Mouse (Mus musculus): ENCODE measurements at regions not wholly inside any gene's neighbourhood (a gene's known extent, or its start where the extent isn't known, plus 50 kb on each side); places are given as distances from the start of the nearest gene placed in this dataset.
A peak's percentile ranks its signal among the peaks of the same experiment; 100 is the strongest.

DNA sequence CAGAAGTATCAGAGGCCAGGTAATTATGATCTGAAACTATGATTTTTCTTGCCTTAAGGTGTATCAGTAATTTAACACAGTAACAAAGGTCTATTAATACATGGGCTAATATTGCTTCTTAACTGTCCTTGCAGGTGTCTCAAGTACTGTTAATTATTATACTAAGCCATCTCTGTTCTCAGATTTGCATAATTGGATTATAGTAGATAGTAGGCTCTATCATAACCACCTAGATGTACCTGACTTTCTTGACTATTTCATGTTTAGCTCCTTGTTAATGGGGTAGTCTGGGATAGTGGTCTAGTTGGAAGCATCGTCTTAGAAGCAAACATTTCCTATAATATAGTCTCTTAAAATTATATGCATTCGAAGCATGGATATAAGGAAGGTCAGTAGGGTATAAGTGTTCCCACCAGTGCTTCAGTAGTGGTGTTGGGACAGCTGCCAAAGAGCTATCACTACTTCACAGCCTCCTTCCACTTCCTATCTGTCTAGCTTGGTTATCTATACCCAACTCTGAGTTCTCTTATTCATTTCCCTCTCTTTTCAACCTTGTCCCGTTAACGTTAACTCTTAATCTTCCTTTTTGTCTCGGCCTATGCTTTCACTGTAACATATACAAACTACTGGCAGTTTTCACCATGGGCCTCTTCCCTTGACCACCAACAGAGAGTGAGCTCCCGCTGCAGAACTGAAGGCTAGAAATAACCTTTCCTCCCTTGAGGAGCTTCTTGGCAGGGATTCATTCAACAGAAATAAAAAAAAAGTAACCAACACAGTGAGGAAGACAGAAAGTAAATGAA, 630.9 kb upstream of the Lcorl start:
- DNase-seq (ENCODE audit: extremely low spot score, low spot score): no peak
- H3K9me3 ChIP-seq: no peaks in the 10 kb centered on the region
- no peak overlapping the region for H3K4me3 ChIP-seq
- 86% methylated on average over 6 of the region's 6 CpGs for WGBS
- H3K27ac ChIP-seq: no peak overlapping the region
- H3K4me1 ChIP-seq: no peaks in the 10 kb centered on the region
- no peaks in the 10 kb centered on the region for H3K36me3 ChIP-seq (replicated peaks)
- H3K27me3 ChIP-seq (ENCODE audit: poor library complexity, severe bottlenecking): no peaks in the 10 kb centered on the region

DNA sequence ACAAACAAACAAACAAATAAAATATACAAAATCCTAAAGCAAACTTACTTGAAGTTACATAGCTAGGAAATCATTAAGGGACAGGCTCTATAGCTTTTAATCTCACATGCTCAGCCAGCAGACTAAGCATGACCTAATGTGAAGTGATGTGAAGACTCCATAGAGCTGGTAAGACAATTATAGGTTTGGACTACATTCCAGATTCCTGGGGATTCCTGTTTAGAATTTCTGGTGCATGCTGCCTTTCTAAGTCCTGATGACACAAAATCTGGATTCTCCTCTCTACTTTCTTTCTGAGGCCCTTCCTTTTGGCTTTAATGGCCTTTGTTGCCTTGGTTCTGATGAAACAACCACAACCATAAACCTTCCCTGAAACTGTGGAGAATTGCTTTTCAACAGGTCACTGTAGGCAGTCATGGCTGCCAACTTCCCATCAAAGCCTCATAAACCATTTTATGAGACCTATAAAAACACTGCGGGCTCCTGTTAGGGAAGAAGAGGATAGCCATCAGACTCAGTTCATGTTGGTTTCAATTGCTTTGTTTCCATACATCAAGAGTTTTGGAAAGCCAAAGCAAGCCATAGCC, 629.4 kb upstream of the Lcorl start:
- Histone ChIP-seq H3K9me3 (no peaks in the 10 kb centered on the region), H3K4me1 (no peaks in the 10 kb centered on the region), H3K27me3 (ENCODE audit: poor library complexity, severe bottlenecking) (no peaks in the 10 kb centered on the region), H3K36me3 (replicated peaks) (no peaks in the 10 kb centered on the region), H3K4me3 (no peak overlapping the region), H3K27ac (no peak overlapping the region)
- no peak for DNase-seq (ENCODE audit: extremely low spot score, low spot score)
- WGBS: 98% methylated on average over 1 of the region's 1 CpGs

DNA sequence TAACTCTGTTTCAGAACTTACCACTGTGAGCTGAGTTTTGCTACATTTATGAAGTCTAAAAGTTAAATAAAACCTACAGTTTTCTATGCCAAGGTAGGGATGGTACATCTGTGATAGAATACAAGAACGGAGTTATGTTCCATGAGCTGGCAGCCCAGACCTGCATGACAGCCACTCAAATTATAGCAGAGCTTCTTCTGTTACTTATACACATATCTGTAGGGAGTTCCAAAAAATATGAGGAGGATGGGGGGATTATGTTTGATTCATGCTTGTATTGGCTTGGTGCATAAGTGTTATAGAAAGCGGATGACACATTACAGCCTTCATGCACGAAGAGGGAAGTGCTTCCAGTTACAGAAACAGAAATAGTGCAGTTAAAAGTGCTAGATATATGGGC, 598.9 kb upstream of the Lcorl start:
- WGBS: 94% methylated on average over 3 of the region's 3 CpGs
- no peaks in the 10 kb centered on the region for H3K9me3 ChIP-seq
- no peaks in the 10 kb centered on the region for H3K36me3 ChIP-seq (replicated peaks)
- H3K27ac ChIP-seq: no peak overlapping the region
- H3K27me3 ChIP-seq (ENCODE audit: poor library complexity, severe bottlenecking): no peaks in the 10 kb centered on the region
- H3K4me3 ChIP-seq: no peak overlapping the region
- no peaks in the 10 kb centered on the region for H3K4me1 ChIP-seq
- DNase-seq (ENCODE audit: extremely low spot score, low spot score): no peak

DNA sequence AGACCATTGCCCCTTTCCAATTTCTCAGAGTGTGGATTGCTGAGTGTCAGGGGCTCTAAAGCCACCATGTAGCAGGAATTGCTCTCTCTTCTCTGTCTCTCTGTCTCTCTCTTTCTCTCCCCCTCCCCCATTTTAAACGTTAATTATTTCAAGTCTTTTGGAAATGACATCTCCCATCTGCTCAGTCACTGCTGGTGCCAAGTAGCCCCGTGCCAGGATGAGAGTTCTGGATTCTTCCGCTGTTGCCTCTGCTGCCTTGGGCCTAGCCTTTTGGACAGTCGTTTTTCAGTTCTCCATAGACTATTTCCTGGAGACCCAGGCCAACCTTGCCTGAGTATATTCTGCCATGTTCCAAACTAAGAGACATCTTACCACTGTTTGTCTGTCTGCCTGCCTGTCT, 590.9 kb upstream of the Lcorl start:
- DNase-seq (ENCODE audit: extremely low spot score, low spot score): no peak
- H3K4me3 ChIP-seq: no peak overlapping the region
- H3K27me3 ChIP-seq (ENCODE audit: poor library complexity, severe bottlenecking): no peaks in the 10 kb centered on the region
- no peaks in the 10 kb centered on the region for H3K36me3 ChIP-seq (replicated peaks)
- peaks cover 25% of the 10 kb centered on the region for H3K4me1 ChIP-seq
- WGBS: 79% methylated on average over 4 of the region's 4 CpGs
- H3K27ac ChIP-seq: no peak overlapping the region
- H3K9me3 ChIP-seq: no peaks in the 10 kb centered on the region

DNA sequence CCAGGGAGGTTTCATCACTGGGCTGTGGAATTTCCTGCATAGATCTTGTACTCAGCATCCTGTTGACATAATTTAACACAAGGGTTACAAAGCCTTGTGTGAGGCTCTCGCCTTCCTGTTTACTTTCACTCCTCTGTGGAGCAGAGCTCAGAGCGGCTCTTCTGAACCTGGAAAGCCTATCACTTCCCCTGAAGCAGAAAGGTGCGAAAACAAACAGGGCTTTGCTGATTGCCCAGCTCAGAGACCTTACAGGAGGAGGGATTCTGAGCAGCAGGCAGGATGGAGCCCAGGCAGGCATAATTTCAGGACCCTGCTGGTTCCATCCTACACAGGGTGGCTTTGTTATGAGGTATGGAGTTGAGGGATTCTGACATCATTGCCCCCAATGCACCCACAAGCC, 588.4 kb upstream of the Lcorl start:
- no peak for DNase-seq (ENCODE audit: extremely low spot score, low spot score)
- 56% methylated on average over 3 of the region's 3 CpGs for WGBS
- no peaks in the 10 kb centered on the region for H3K27me3 ChIP-seq (ENCODE audit: poor library complexity, severe bottlenecking)
- no peak overlapping the region for H3K4me3 ChIP-seq
- H3K4me1 ChIP-seq: peaks cover 25% of the 10 kb centered on the region
- peak overlapping the region; percentile 48; the same call in 1 of the 2 replicates for H3K27ac ChIP-seq
- no peaks in the 10 kb centered on the region for H3K36me3 ChIP-seq (replicated peaks)
- H3K9me3 ChIP-seq: no peaks in the 10 kb centered on the region

DNA sequence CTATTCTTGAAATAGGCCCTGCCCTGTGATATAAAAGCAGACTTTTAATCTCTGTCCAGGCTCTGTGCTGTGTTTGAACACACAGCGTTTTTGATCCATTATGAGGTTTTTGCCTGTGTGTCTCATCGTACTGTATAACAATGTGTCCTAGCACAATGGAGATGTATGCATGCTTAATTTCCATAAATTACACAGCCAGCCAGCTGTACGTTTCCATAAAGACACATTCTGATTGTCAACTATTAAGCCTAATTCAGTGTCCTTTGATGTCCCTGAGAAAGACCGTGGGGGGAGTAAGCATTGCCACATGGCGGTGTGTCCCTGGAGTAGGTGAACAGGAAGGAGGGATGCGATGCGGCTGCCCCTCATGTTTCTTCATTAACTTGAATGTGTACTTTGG, 587.7 kb upstream of the Lcorl start:
- H3K4me3 ChIP-seq: no peak overlapping the region
- no peaks in the 10 kb centered on the region for H3K36me3 ChIP-seq (replicated peaks)
- peaks cover 25% of the 10 kb centered on the region for H3K4me1 ChIP-seq
- DNase-seq (ENCODE audit: extremely low spot score, low spot score): no peak
- WGBS: 58% methylated on average over 7 of the region's 7 CpGs
- no peaks in the 10 kb centered on the region for H3K9me3 ChIP-seq
- H3K27me3 ChIP-seq (ENCODE audit: poor library complexity, severe bottlenecking): no peaks in the 10 kb centered on the region
- peak overlapping the region; percentile 3; the same call in 1 of the 2 replicates for H3K27ac ChIP-seq

DNA sequence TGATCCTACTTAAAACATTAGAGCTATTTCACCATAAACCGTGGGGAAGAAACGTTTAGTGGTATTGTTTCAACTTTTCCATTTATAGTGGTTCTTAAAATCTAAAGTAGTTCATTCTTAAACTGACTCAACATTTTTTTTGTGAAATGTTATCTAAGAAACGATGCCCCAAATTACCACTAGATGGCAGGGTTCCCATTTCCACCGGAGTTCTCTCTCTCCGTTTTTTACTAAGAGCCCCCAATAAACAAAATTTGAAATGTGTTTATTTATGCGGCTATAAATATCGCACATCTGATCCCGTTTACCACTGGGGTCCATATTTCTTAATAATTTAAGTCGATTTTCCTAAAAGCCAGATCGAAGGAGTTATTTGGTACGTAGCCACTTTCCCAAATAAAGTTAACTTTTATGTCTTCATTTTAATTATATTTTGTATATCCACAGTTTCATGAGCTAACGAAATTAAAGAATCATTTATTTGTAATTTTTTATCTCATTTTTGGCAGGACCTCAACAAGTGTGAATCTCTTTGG, 586.5 kb upstream of the Lcorl start:
- Histone ChIP-seq H3K4me3 (no peak overlapping the region), H3K27me3 (ENCODE audit: poor library complexity, severe bottlenecking) (no peaks in the 10 kb centered on the region), H3K27ac (no peak overlapping the region), H3K9me3 (no peaks in the 10 kb centered on the region), H3K4me1 (peaks cover 21% of the 10 kb centered on the region), H3K36me3 (replicated peaks) (no peaks in the 10 kb centered on the region)
- DNase-seq (ENCODE audit: extremely low spot score, low spot score): no peak
- WGBS: 17% methylated on average over 12 of the region's 12 CpGs

DNA sequence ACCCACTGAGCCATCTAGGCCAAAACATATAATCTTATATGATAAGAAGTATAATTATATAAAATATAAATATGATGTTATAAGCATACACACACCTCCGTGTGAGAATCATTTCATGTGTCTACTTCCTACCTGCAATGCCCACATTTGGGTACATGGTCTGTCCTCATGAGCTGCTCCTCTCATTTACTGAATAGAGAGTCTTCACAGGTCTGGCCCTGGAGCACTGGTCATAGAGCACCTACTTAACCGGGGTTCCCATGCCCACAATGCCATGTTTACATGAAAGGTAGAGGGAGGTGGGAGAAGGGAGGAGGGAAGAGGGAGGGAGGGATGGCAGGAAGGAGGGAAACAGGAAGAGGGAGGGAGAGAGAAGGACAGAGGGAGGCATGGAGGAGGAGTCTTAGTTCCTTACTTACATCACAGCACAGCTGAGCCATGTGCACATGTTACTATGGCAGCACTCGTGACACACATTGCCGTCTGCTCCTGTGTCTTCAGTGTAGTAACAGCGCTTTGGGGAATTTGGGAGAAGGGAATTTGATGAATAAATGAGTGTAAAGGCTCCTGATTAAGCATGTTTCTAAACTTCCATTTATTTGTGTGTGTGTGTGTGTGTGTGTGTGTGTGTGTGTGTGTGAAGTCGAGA, 585.3 kb upstream of the Lcorl start:
- WGBS: 88% methylated on average over 6 of the region's 6 CpGs
- H3K9me3 ChIP-seq: no peaks in the 10 kb centered on the region
- no peak for DNase-seq (ENCODE audit: extremely low spot score, low spot score)

DNA sequence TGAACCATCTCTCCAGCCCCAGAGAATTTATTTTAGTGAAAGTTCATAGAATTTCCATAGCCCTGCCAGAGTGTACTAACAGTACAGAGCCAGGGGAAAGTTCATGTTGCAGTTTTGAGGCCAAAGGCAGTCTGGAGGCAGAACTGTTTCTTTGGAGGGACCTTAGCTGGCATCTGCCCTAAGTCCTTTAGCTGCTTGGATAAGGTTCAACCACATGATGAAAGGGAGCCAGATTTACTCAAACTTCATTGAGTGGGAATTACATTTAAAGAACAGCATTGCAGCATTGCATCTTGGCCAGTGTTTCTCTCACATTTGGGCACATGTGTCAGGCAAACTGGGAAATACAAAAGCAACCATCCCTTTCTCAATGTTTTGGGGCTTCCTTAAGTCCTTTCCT, 584.3 kb upstream of the Lcorl start:
- Histone ChIP-seq H3K36me3 (replicated peaks) (no peaks in the 10 kb centered on the region), H3K27me3 (ENCODE audit: poor library complexity, severe bottlenecking) (no peaks in the 10 kb centered on the region), H3K4me1 (peaks cover 19% of the 10 kb centered on the region), H3K9me3 (no peaks in the 10 kb centered on the region), H3K4me3 (no peak overlapping the region), H3K27ac (no peak overlapping the region)
- DNase-seq (ENCODE audit: extremely low spot score, low spot score): no peak

More for the DNA sequence above, 585.3 kb upstream of the Lcorl start:
- Histone ChIP-seq H3K4me1 (peaks cover 19% of the 10 kb centered on the region), H3K27me3 (ENCODE audit: poor library complexity, severe bottlenecking) (no peaks in the 10 kb centered on the region), H3K27ac (no peak overlapping the region), H3K4me3 (no peak overlapping the region), H3K36me3 (replicated peaks) (no peaks in the 10 kb centered on the region)

DNA sequence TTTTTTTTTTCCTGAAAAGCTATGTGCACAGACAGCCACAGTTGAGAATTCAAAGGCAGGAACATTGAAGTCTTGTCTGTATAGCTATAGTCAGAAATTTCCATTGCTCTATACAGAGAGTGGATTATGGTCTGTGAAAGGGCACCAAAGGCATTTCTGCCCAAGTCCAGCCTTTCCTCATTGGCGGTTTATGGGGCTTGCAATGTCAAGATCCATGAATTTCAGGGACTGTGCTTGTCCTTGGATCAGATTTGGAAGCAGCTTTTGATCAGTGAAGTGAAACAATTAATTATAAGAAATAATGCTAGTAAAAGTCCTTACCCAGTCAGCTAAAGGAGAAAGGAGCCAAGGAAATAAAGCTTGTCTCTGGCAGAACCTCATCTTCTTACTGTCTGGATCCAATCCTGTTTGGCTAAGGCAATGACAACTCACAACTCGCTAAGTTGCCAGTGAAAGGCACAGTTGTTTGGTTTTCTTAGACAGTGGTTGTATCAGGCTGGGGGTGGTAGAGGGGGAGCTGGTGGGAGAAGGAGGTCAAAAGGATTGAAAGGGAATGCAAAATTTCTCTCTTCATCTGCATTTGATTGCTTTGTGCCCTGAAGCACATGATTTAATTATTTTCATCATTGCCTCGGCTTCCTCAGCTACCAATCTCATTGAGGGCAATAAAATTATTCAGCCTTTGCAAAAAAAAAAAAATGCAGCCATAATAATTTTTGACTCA, 574.4 kb upstream of the Lcorl start:
- H3K27me3 ChIP-seq (ENCODE audit: poor library complexity, severe bottlenecking): no peaks in the 10 kb centered on the region
- H3K4me3 ChIP-seq: no peak overlapping the region
- DNase-seq (ENCODE audit: extremely low spot score, low spot score): no peak
- WGBS: 59% methylated on average over 3 of the region's 3 CpGs
- H3K9me3 ChIP-seq: no peaks in the 10 kb centered on the region
- H3K36me3 ChIP-seq (replicated peaks): no peaks in the 10 kb centered on the region
- H3K4me1 ChIP-seq: peaks cover 9% of the 10 kb centered on the region
- no peak overlapping the region for H3K27ac ChIP-seq

DNA sequence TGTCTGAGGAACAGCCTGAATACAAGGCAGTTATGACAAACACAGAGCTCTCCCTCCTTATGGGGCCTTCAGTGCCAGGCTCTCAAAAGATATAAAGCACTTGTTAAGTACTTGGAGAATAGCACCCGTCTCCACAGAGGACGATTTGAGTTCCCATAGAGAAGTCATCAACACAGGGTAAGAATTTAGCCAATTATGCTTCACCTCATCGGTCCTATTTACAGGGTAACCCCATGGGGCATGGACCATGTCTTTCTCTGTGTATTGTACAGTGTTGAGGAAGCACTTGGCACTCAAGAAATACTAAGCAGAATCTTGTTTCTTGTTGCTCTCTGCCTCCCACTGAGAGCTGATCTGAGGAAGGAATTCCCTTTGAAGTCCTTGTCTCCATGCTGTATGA, 565.3 kb upstream of the Lcorl start:
- Histone ChIP-seq H3K9me3 (no peaks in the 10 kb centered on the region), H3K4me3 (no peak overlapping the region), H3K27ac (no peak overlapping the region), H3K27me3 (ENCODE audit: poor library complexity, severe bottlenecking) (no peaks in the 10 kb centered on the region), H3K36me3 (replicated peaks) (no peaks in the 10 kb centered on the region), H3K4me1 (no peaks in the 10 kb centered on the region)
- WGBS: 64% methylated on average over 3 of the region's 3 CpGs
- DNase-seq (ENCODE audit: extremely low spot score, low spot score): no peak

DNA sequence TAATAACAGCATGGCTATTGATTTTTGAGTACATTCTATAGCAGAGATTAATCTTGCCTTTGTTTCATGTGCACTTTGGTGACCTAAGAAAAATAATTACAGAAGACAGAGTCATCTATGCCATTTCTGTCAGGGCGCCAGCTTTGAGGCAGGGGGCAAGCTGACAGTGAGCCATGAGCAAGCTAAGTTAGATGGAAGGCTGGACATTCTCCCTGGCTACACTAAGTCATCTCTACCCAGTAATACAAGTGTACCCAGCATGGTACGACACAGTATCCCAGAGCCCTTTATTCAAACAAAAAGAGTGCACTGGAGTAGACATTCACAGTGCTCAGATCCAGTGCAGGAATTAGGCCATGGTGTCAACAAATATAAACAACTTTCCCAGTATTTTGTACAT, 549.6 kb upstream of the Lcorl start:
- no peak for DNase-seq (ENCODE audit: extremely low spot score, low spot score)
- H3K4me1 ChIP-seq: no peaks in the 10 kb centered on the region
- WGBS: 79% methylated on average over 2 of the region's 2 CpGs
- H3K4me3 ChIP-seq: no peak overlapping the region
- H3K27me3 ChIP-seq (ENCODE audit: poor library complexity, severe bottlenecking): no peaks in the 10 kb centered on the region
- no peak overlapping the region for H3K27ac ChIP-seq
- H3K9me3 ChIP-seq: no peaks in the 10 kb centered on the region
- H3K36me3 ChIP-seq (replicated peaks): no peaks in the 10 kb centered on the region

Measured in forebrain, embryonic 10.5 days (tissue).